Mouse (Mus musculus) liver, embryonic 14.5 days (tissue): ENCODE measurements around the gene Amigo3. TPM values are rescaled to one million over a fixed set of nuclear protein-coding genes. Genes with fewer than 3 reads are reported as not detected.
A peak's percentile ranks its signal among the peaks of the same experiment; 100 is the strongest.

Source experiments
- ATAC-seq: fragments of 200-750 bp; cut with Nextera tagmentation; 2 replicates; pipeline ENCODE4 v1.8.0; 2017; ENCODE audit warnings: moderate number of reproducible peaks, mild to moderate bottlenecking, moderate library complexity; ENCODE audit not compliant: insufficient read depth
- DNase-seq, 3 experiments: peaks; one replicate each; pipeline ENCODE4 v3.0.0-alpha.2; 2012 to 2013; ENCODE audit warnings: low read depth in 3 of 3, low spot score in 3 of 3
- H3K27ac ChIP-seq: fragments of 300-500 bp; sonication (generic); 2 replicates; pipeline ENCODE4 v1.5.1; 2014; ENCODE audit warnings: moderate library complexity, mild to moderate bottlenecking, control low read depth, inconsistent platforms
- H3K27me3 ChIP-seq: fragments of 300-500 bp; sonication (generic); 2 replicates; pipeline ENCODE4 v1.6.1; 2014; ENCODE audit warnings: mild to moderate bottlenecking, low read length, moderate library complexity; ENCODE audit not compliant: control insufficient read depth, insufficient read depth
- H3K36me3 ChIP-seq: fragments of 300-500 bp; sonication (generic); replicated peaks from 2 replicates; pipeline ENCODE4 v1.6.1; 2014; ENCODE audit warnings: low read depth; ENCODE audit not compliant: control insufficient read depth, insufficient read depth
- H3K4me1 ChIP-seq, 2 experiments: fragments of 200-500 bp in 1 of 2; fragments of 300-500 bp in 1 of 2; sonication (generic) in 1 of 2; replicated peaks; 2 replicates each; pipeline ENCODE4 v1.6.1; 2012 to 2014; ENCODE audit warnings: antibody characterized with exemption in 1 of 2, inconsistent platforms in 1 of 2, low read length in 1 of 2; ENCODE audit not compliant: control insufficient read depth in 2 of 2, insufficient read depth in 2 of 2
- H3K4me2 ChIP-seq: fragments of 300-500 bp; sonication (generic); 2 replicates; pipeline ENCODE4 v1.6.1; 2014; ENCODE audit warnings: low read depth, mild to moderate bottlenecking, control low read depth, moderate library complexity
- H3K4me3 ChIP-seq, 2 experiments: fragments of 200-500 bp in 1 of 2; fragments of 300-500 bp in 1 of 2; sonication (generic) in 1 of 2; 2 replicates each; pipeline ENCODE4 v1.5.1; 2012 to 2014; ENCODE audit warnings: low read depth in 2 of 2, low read length in 2 of 2, mild to moderate bottlenecking in 2 of 2, control low read depth in 1 of 2, inconsistent platforms in 1 of 2, moderate library complexity in 1 of 2; ENCODE audit not compliant: insufficient read depth in 1 of 2
- H3K9ac ChIP-seq: fragments of 300-500 bp; sonication (generic); replicated peaks from 2 replicates; pipeline ENCODE4 v1.6.1; 2014; ENCODE audit warnings: mild to moderate bottlenecking, control low read depth, moderate library complexity
- H3K9me3 ChIP-seq: fragments of 300-500 bp; sonication (generic); 2 replicates; pipeline ENCODE4 v1.6.1; 2016; ENCODE audit warnings: low read length, mixed read lengths; ENCODE audit not compliant: control insufficient read depth
- CTCF ChIP-seq: IDR thresholded peaks from 2 replicates; pipeline ENCODE4 v1.5.1; 2016; ENCODE audit warnings: antibody characterized with exemption, low read depth, control low read depth
- EP300 ChIP-seq: IDR thresholded peaks from 2 replicates; pipeline ENCODE4 v1.6.1; 2016; ENCODE audit warnings: antibody characterized with exemption, low read depth
- WGBS: fragments of 180-500 bp; shearing (Covaris S2); extraction: QIAGEN DNeasy Blood & Tissue Kit; methylation state at CpG from one replicate; pipeline ENCODE4 v1.1.7; 2014; ENCODE audit not compliant: insufficient replicate concordance; 5-methylcytosine and 5-hydroxymethylcytosine counted together
- polyA plus RNA-seq, 2 experiments: library from polyadenylated mRNA; depleted of rRNA in 1 of 2; stranded (reverse) in 1 of 2; unstranded in 1 of 2; fragments of >200 nt; fragmentation: Nextera tagmentation in 1 of 2; extraction: Ambion mirVana in 1 of 2; gene quantifications; 2 replicates each; pipeline versions ENCODE4 v1.2.1 to v1.2.3; 2012 to 2014

Amigo3 gene
- polyA plus RNA-seq, 2 experiments, result 0.51 to 0.89 TPM

GRCm38 (mm10) chr9:108062142-108062541 is 9.2 kb downstream of the Amigo3 start:
- H3K4me3 ChIP-seq, result no peak overlapping the region
- peaks cover 99% of the 10 kb centered on the region for H3K36me3 ChIP-seq
- DNase-seq (no peak), ATAC-seq (no peak)
- H3K9me3 ChIP-seq, result no peaks in the 10 kb centered on the region
- H3K27me3 ChIP-seq, result no peaks in the 10 kb centered on the region
- no peak overlapping the region for H3K4me2 ChIP-seq
- WGBS, result 81% methylated on average over 3 of the region's 3 CpGs
- no peak overlapping the region for H3K27ac ChIP-seq
- no peaks in the 10 kb centered on the region for H3K4me1 ChIP-seq
- TF ChIP-seq CTCF (no peak), EP300 (no peak)
- no peak overlapping the region for H3K9ac ChIP-seq

GRCm38 (mm10) chr9:108063361-108063760 is 10.4 kb downstream of the Amigo3 start:
- Histone ChIP-seq H3K27me3 (no peaks in the 10 kb centered on the region), H3K4me2 (no peak overlapping the region), H3K9me3 (no peaks in the 10 kb centered on the region), H3K27ac (no peak overlapping the region), H3K9ac (no peak overlapping the region), H3K4me3 (no peak overlapping the region), H3K4me1 (no peaks in the 10 kb centered on the region), H3K36me3 (peaks cover 99% of the 10 kb centered on the region)
- ATAC-seq (no peak), DNase-seq (no peak)
- no peak for TF ChIP-seq EP300
- no peak for TF ChIP-seq CTCF
- WGBS, result 72% methylated on average over 12 of the region's 12 CpGs

- 39% methylated on average over 5 of the region's 5 CpGs for WGBS
- TF ChIP-seq EP300 (no peak), CTCF (peak; percentile 86)
- Histone ChIP-seq H3K27me3 (no peaks in the 10 kb centered on the region), H3K27ac (no peak overlapping the region), H3K36me3 (peaks cover 100% of the 10 kb centered on the region), H3K9me3 (no peaks in the 10 kb centered on the region), H3K4me3 (no peak overlapping the region), H3K4me2 (no peak overlapping the region), H3K4me1 (no peaks in the 10 kb centered on the region), H3K9ac (no peak overlapping the region)
- no peak for DNase-seq
- peak; percentile 49; the same call in 1 of the 2 replicates for ATAC-seq
Observed at GRCm38 (mm10) chr9:108065491-108066011, 12.6 kb downstream of the Amigo3 start.

- Histone ChIP-seq H3K27me3 (no peaks in the 10 kb centered on the region), H3K9me3 (no peaks in the 10 kb centered on the region), H3K4me3 (no peak overlapping the region), H3K27ac (no peak overlapping the region), H3K4me2 (no peak overlapping the region), H3K9ac (no peak overlapping the region), H3K4me1 (peaks cover 0 to under 1% of the 10 kb centered on the region in 2 experiments; a peak in 1 of 4 replicates), H3K36me3 (peaks cover 100% of the 10 kb centered on the region)
- DNase-seq (no peak), ATAC-seq (no peak)
- 94% methylated on average over 7 of the region's 7 CpGs for WGBS
- TF ChIP-seq CTCF (peak; percentile 30; the same call in 1 of the 2 replicates), EP300 (no peak)
Observed at GRCm38 (mm10) chr9:108067199-108067598, 14.2 kb downstream of the Amigo3 start.

GRCm38 (mm10) chr9:108067900-108068299 is 14.9 kb downstream of the Amigo3 start:
- Histone ChIP-seq H3K9ac (no peak overlapping the region), H3K4me1 (peaks cover 0 to 3% of the 10 kb centered on the region in 2 experiments; a peak in 1 of 4 replicates), H3K27ac (no peak overlapping the region), H3K9me3 (no peaks in the 10 kb centered on the region), H3K4me3 (no peak overlapping the region), H3K27me3 (no peaks in the 10 kb centered on the region), H3K4me2 (no peak overlapping the region), H3K36me3 (peaks cover 98% of the 10 kb centered on the region)
- TF ChIP-seq CTCF (peak; percentile 99), EP300 (no peak)
- 21% methylated on average over 8 of the region's 8 CpGs for WGBS
- ATAC-seq (peak; percentile 48), DNase-seq (peak; percentile 75 to 82 (median 77))
